Mouse (Mus musculus) intestine, postnatal 0 days (tissue): Measurements from ENCODE around the gene Cct6b. TPM values are rescaled to one million over a fixed set of nuclear protein-coding genes. Genes with fewer than 3 reads are reported as not detected.
A peak's percentile ranks its signal among the peaks of the same experiment; 100 is the strongest.

Experiments
- ATAC-seq: fragments of 200-750 bp; cut with Nextera tagmentation; 2 replicates; pipeline ENCODE4 v1.8.0; 2017; ENCODE audit warnings: mild to moderate bottlenecking, moderate TSS enrichment, moderate library complexity
- H3K27ac ChIP-seq: fragments of 300-500 bp; sonication (generic); 2 replicates; pipeline ENCODE4 v1.5.1; 2014; ENCODE audit warnings: mild to moderate bottlenecking, low read depth, low read length, moderate library complexity
- H3K27me3 ChIP-seq: fragments of 300-500 bp; sonication (generic); replicated peaks from 2 replicates; pipeline ENCODE4 v1.6.1; 2014; ENCODE audit warnings: low read length, mixed read lengths; ENCODE audit not compliant: control insufficient read depth, insufficient read depth
- H3K36me3 ChIP-seq: fragments of 300-500 bp; sonication (generic); 2 replicates; pipeline ENCODE4 v1.6.1; 2014; ENCODE audit warnings: mild to moderate bottlenecking, moderate library complexity; ENCODE audit not compliant: control insufficient read depth, insufficient read depth
- H3K4me1 ChIP-seq: fragments of 300-500 bp; sonication (generic); replicated peaks from 2 replicates; pipeline ENCODE4 v1.6.1; 2014; ENCODE audit warnings: antibody characterized with exemption, low read length, mixed read lengths; ENCODE audit not compliant: control insufficient read depth, insufficient read depth
- H3K4me2 ChIP-seq: fragments of 300-500 bp; sonication (generic); replicated peaks from 2 replicates; pipeline ENCODE4 v1.6.1; 2014; ENCODE audit warnings: low read depth, mild to moderate bottlenecking, moderate library complexity
- H3K4me3 ChIP-seq: fragments of 300-500 bp; sonication (generic); 2 replicates; pipeline ENCODE4 v1.5.1; 2014; ENCODE audit warnings: low read depth, low read length
- H3K9ac ChIP-seq: fragments of 300-500 bp; sonication (generic); 2 replicates; pipeline ENCODE4 v1.6.1; 2014; ENCODE audit warnings: mild to moderate bottlenecking, low read depth, low read length
- H3K9me3 ChIP-seq: fragments of 300-500 bp; sonication (generic); 2 replicates; pipeline ENCODE4 v1.6.1; 2016; ENCODE audit warnings: mixed run types; ENCODE audit not compliant: control insufficient read depth
- CTCF ChIP-seq: sonication (generic); IDR thresholded peaks from 2 replicates; pipeline ENCODE4 v1.5.1; 2016; ENCODE audit warnings: low read depth, mild to moderate bottlenecking, control low read depth, antibody characterized with exemption, moderate library complexity
- WGBS: fragments of 180-500 bp; shearing (Covaris S2); extraction: QIAGEN DNeasy Blood & Tissue Kit; methylation state at CpG from one replicate; pipeline ENCODE4 v1.1.7; 2014; 5-methylcytosine and 5-hydroxymethylcytosine counted together
- polyA plus RNA-seq: library from polyadenylated mRNA; unstranded; fragments of >200 nt; fragmentation: Nextera tagmentation; extraction: Ambion mirVana; gene quantifications from 2 replicates; pipeline ENCODE4 v1.2.1, GENCODE M21; 2015

Cct6b gene
- polyA plus RNA-seq: 0.27 and 0.29 TPM in 2 replicates

DNA sequence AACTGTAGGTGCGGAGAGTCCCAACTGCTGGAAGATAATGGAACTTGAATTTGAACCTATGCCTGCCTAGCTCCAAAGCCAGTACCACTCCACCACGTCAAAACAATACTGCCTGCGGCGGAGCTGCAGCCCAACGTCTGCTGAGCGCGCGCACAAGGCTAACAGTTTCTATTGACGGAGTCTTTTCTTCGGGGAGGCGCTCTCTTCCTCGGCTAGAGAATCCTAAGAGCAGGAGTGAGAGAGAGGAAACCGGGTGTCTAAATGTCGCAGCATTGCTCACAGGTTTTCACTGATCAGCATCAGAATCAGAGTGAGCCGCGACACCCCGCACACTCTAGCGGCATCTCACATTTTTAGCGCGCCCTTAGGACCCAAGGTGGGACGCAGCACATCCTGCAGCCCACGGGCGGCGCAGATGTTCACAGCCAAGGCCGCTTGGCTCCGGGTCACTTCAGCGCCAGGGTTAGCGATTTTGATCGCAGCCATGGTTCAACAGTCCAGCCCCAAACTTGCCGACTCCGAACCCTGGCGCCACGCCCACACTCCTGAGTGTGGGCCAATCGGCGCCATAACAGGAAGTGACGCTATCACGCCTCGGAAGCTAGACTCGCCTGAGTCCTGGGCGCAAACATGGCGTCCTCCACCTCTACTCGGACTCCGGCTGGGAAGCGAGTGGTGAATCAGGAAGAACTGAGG lies at the start of gene Cct6b, which contains the start of gene Zfp830:
Cct6b (minus strand) TSS at position 580 of the 696 bp plus-strand sequence.
Zfp830 (plus strand) TSS at position 604 of the 696 bp plus-strand sequence.
- Histone ChIP-seq H3K9ac (peak within 1 kb of the TSS; percentile 91), H3K36me3 (no peaks in the 10 kb centered on the region; the same call in 1 of the 2 replicates), H3K27ac (peak within 1 kb of the TSS; percentile 94), H3K4me3 (peak within 1 kb of the TSS; percentile 94), H3K4me1 (peaks cover 10% of the 10 kb centered on the region), H3K27me3 (no peaks in the 10 kb centered on the region), H3K9me3 (no peaks in the 10 kb centered on the region), H3K4me2 (peak within 1 kb of the TSS; percentile 75)
- peak; percentile 99 for ATAC-seq
- TF ChIP-seq CTCF: no peak; the same call in 1 of the 2 replicates
- under 1% methylated on average over 44 of the region's 44 CpGs for WGBS

DNA sequence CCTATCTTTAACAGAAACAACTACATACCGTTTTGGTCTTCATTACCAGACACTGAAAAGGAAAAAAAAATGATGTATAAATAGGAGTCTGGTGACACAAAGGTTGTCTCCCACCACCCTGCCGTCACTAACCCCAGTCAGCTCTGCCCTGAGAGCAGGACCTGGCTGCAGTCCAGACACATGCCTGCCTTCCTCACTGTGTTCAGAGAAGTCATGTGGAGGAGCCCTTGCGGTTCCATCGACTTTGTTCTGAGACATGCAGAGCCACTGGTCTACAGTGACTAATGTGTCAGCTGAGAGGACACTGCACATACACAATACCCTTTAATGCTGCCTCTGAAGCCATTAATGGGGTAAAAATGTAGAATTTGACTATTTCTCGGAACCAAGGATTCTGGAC lies 44.4 kb upstream of the Cct6b start:
- no peaks in the 10 kb centered on the region for H3K9me3 ChIP-seq
- H3K4me3 ChIP-seq: no peak overlapping the region
- peaks cover 55% of the 10 kb centered on the region for H3K36me3 ChIP-seq
- no peak overlapping the region for H3K9ac ChIP-seq
- no peaks in the 10 kb centered on the region for H3K4me1 ChIP-seq
- no peak for TF ChIP-seq CTCF
- no peaks in the 10 kb centered on the region for H3K27me3 ChIP-seq
- WGBS: 82% methylated on average over 5 of the region's 5 CpGs
- ATAC-seq: no peak
- no peak overlapping the region for H3K4me2 ChIP-seq
- H3K27ac ChIP-seq: no peak overlapping the region

DNA sequence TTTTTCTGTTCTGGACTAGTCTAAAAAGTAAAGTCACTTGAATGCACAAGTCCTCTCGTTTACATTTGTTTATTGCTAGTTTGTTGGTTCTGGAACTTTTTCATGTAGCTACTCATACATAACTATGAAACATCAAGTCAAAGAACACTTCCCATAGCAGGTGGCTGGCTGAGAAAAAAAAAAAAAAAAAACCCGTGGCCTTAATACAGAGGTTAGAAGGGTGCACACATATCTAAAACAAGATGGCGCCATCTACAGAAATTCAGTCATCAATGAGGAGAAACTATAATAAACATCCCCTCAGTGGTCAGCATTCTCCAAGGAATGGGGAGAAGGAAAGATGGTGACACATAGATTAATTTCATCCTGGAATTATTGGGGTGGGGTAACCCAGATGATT lies 43.2 kb upstream of the Cct6b start:
- ATAC-seq: no peak
- Histone ChIP-seq H3K4me2 (no peak overlapping the region), H3K27ac (no peak overlapping the region), H3K4me1 (no peaks in the 10 kb centered on the region), H3K27me3 (no peaks in the 10 kb centered on the region), H3K9me3 (no peaks in the 10 kb centered on the region), H3K9ac (no peak overlapping the region), H3K36me3 (peaks cover 58% of the 10 kb centered on the region), H3K4me3 (no peak overlapping the region)
- WGBS: 69% methylated on average over 3 of the region's 3 CpGs
- TF ChIP-seq CTCF: no peak

DNA sequence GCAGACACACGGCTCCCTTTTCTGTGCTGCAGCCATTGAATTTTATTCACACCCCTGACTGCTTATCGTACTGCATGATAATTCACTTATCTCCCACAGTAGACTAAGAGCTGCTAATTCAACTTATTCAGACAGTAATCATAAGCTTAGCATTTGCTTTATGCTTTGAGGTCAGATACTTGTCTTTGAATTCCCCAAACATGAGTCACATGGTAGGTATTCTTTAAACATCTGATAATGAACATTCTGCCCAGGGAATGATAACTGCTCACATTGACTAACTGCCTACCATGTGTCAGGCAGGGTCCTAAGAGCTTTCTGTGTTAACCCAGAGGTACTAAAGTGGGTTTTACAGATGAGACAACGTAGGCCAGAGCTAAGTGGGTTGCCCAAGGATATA lies 42.5 kb upstream of the Cct6b start:
- no peaks in the 10 kb centered on the region for H3K9me3 ChIP-seq
- no peak overlapping the region for H3K27ac ChIP-seq
- H3K27me3 ChIP-seq: no peaks in the 10 kb centered on the region
- H3K4me1 ChIP-seq: no peaks in the 10 kb centered on the region
- TF ChIP-seq CTCF: no peak
- H3K9ac ChIP-seq: no peak overlapping the region
- no peak overlapping the region for H3K4me3 ChIP-seq
- ATAC-seq: no peak
- peaks cover 59% of the 10 kb centered on the region for H3K36me3 ChIP-seq
- H3K4me2 ChIP-seq: no peak overlapping the region
- WGBS: 64% methylated on average over 3 of the region's 3 CpGs

DNA sequence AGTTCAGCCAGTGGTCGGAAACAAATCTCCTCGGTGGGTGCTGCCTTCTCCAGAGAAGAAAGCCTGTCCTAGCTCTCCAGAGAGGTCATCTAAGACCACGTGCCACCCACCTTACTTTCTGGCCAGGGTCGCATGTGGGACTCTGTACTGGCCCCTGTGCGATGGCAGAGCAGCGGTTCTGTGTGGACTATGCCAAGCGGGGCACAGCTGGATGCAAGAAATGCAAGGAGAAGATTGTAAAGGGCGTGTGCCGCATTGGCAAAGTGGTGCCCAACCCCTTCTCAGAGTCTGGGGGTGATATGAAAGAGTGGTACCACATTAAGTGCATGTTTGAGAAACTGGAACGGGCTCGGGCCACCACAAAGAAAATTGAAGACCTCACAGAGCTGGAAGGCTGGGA lies 19.3 kb upstream of the Cct6b start:
- Histone ChIP-seq H3K4me1 (no peaks in the 10 kb centered on the region), H3K9me3 (no peaks in the 10 kb centered on the region), H3K4me2 (no peak overlapping the region), H3K9ac (no peak overlapping the region), H3K27me3 (no peaks in the 10 kb centered on the region), H3K36me3 (peaks cover 28% of the 10 kb centered on the region), H3K4me3 (no peak overlapping the region), H3K27ac (no peak overlapping the region)
- WGBS: 84% methylated on average over 11 of the region's 11 CpGs
- TF ChIP-seq CTCF: no peak
- no peak for ATAC-seq

DNA sequence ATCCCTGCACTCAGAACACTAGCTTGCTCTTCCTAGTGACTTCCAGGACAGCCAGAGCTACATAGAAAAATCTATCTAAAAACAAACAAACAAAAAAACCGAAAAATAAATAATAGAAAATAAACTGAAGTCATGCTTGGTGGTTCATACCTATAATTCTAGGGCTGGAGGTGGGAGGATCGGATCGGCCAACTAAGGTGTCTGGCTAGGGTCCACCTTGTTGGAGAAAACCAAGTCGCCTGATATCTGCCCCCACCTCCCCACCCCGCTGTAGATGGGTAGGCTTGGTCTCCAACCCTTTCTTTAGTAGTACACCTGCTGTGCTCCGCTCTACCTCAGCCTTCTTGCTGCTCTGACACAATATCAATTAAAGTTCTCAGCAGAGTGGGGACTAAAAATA lies 18.1 kb upstream of the Cct6b start:
- Histone ChIP-seq H3K9me3 (no peaks in the 10 kb centered on the region), H3K27me3 (no peaks in the 10 kb centered on the region), H3K4me3 (peak overlapping the region; percentile 95), H3K4me2 (peak overlapping the region; percentile 66), H3K4me1 (no peaks in the 10 kb centered on the region), H3K36me3 (peaks cover 16% of the 10 kb centered on the region; the same call in 1 of the 2 replicates), H3K27ac (no peak overlapping the region), H3K9ac (peak overlapping the region; percentile 95)
- WGBS: 36% methylated on average over 6 of the region's 6 CpGs
- no peak for TF ChIP-seq CTCF
- ATAC-seq: no peak
